Mouse (Mus musculus) heart, adult 2 months (tissue): Measurements from ENCODE around the gene Jmy.

ENCODE experiments used
- CTCF ChIP-seq: fragments of 200-600 bp; IDR thresholded peaks from 2 replicates; pipeline ENCODE4 v1.8.1; 2022; ENCODE audit warnings: antibody characterized with exemption, mild to moderate bottlenecking, moderate library complexity
- EP300 ChIP-seq: fragments of 200-500 bp; IDR thresholded peaks from 2 replicates; pipeline ENCODE4 v1.6.1; 2011; ENCODE audit warnings: low read depth, low read length, control low read depth; ENCODE audit not compliant: insufficient read depth
- POLR2A ChIP-seq: fragments of 200-500 bp; IDR thresholded peaks from 2 replicates; pipeline ENCODE4 v1.6.1; 2011; ENCODE audit warnings: mild to moderate bottlenecking, low read depth, low read length, control low read depth; ENCODE audit not compliant: insufficient read depth

- TF ChIP-seq POLR2A (no peak), CTCF (no peak), EP300 (no peak)
Observed at GRCm38 (mm10) chr13:93385147-93385546, 114.5 kb downstream of the Jmy start.
